Mouse (Mus musculus) cerebellum, adult 2 months (tissue): ENCODE measurements at regions not wholly inside any gene's neighbourhood (a gene's known extent, or its start where the extent isn't known, plus 50 kb on each side); places are given as distances from the start of the nearest gene placed in this dataset.

ENCODE experiments used
- CTCF ChIP-seq: fragments of 200-500 bp; IDR thresholded peaks from 2 replicates; pipeline ENCODE4 v1.5.1; 2011; ENCODE audit warnings: low read depth, mild to moderate bottlenecking, control low read depth, low read length, moderate library complexity, borderline replicate concordance; ENCODE audit not compliant: insufficient read depth
- POLR2A ChIP-seq: fragments of 200-500 bp; IDR thresholded peaks from 2 replicates; pipeline ENCODE4 v1.6.1; 2011; ENCODE audit warnings: low read length, control low read depth, borderline replicate concordance; ENCODE audit not compliant: insufficient read depth

- TF ChIP-seq POLR2A (no peak), CTCF (no peak)
These were observed 186.6 kb upstream of the Hs3st4 start for GRCm38 (mm10) chr7:123796096-123796495.
